Mouse (Mus musculus): Measurements from ENCODE around the gene Lactbl1.

Lactbl1 gene

DNA sequence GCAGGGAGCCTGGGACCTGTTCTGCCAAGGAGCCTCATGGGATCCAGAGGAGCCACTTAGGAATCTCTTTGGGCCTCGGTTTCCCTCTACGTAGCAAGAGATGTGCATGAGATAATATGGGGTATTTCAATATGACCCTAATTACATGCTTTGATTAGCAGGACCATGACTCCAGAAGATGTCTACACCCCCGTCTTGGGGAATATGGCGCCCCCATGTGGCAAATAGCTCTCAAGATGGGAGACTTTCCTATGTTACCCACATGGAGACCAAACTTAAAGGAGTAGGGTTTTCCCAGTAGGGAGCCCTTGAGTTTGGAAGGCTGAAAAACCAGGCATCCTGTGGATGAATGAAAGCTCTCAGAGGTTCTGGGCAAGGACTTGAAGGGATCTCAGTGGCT lies 65.7 kb downstream of the Lactbl1 start:
- DNase-seq, result no peak
